Mouse (Mus musculus): ENCODE results near the gene Tbc1d16. TPM values are rescaled to one million over a fixed set of nuclear protein-coding genes. Genes with fewer than 3 reads are reported as not detected.

The Tbc1d16 gene
- polyA plus RNA-seq, 1 experiment from 2014 or later = 22.5 TPM

DNA sequence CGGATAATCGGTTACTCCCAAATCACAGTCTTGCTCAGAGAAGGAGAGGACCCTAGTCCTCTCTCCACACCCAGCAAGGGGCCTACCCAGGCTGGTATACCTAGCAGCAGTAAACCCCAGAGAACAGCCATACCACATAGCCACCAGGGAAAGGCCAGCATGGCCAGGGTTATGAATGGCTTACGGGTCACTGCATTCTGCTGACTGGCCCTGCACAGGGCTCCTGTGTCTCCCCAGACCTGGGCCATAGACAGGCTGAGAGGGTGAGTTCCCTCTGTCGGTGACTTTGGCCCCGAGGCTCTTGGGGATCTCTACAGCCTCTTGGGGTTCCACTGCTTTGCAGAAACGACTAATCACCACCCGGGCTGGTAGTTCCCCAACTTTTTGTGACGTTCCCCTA is 50.0 kb downstream of the Tbc1d16 start:
- WGBS = 80% methylated on average over 8 of the region's 8 CpGs
- Histone ChIP-seq H3K4me3 (no peak overlapping the region), H3K27ac (peak overlapping the region; percentile 3; the same call in 1 of the 2 replicates), H3K27me3 (ENCODE audit: poor library complexity, severe bottlenecking) (no peaks in the 10 kb centered on the region), H3K9me3 (no peaks in the 10 kb centered on the region), H3K36me3 (replicated peaks) (peaks cover 61% of the 10 kb centered on the region), H3K4me1 (peaks cover 51% of the 10 kb centered on the region)
- DNase-seq (ENCODE audit: extremely low spot score, low spot score) = no peak

GRCm38 (mm10) chr11:119176389-119177179 is 51.7 kb downstream of the Tbc1d16 start:
- H3K4me3 ChIP-seq = no peak overlapping the region
- no peaks in the 10 kb centered on the region for H3K9me3 ChIP-seq
- H3K27me3 ChIP-seq (ENCODE audit: poor library complexity, severe bottlenecking) = no peaks in the 10 kb centered on the region
- peak overlapping the region; percentile 27 for H3K27ac ChIP-seq
- 84% methylated on average over 27 of the region's 27 CpGs for WGBS
- H3K36me3 ChIP-seq (replicated peaks) = peaks cover 64% of the 10 kb centered on the region
- DNase-seq (ENCODE audit: extremely low spot score, low spot score) = no peak
- peaks cover 54% of the 10 kb centered on the region for H3K4me1 ChIP-seq

GRCm38 (mm10) chr11:119171588-119171987 is 56.7 kb downstream of the Tbc1d16 start:
- H3K36me3 ChIP-seq (replicated peaks) = peaks cover 41% of the 10 kb centered on the region
- peaks cover 21% of the 10 kb centered on the region for H3K4me1 ChIP-seq
- no peak overlapping the region for H3K4me3 ChIP-seq
- 89% methylated on average over 7 of the region's 7 CpGs for WGBS
- H3K9me3 ChIP-seq = no peaks in the 10 kb centered on the region
- H3K27me3 ChIP-seq (ENCODE audit: poor library complexity, severe bottlenecking) = no peaks in the 10 kb centered on the region
- H3K27ac ChIP-seq = no peak overlapping the region
- no peak for DNase-seq (ENCODE audit: extremely low spot score, low spot score)

- peaks cover 23% of the 10 kb centered on the region for H3K36me3 ChIP-seq (replicated peaks)
- peaks cover 30% of the 10 kb centered on the region for H3K4me1 ChIP-seq
- no peak for DNase-seq (ENCODE audit: extremely low spot score, low spot score)
- WGBS = 88% methylated on average over 1 of the region's 1 CpGs
- no peak overlapping the region for H3K27ac ChIP-seq
- no peak overlapping the region for H3K4me3 ChIP-seq
- H3K9me3 ChIP-seq = no peaks in the 10 kb centered on the region
- H3K27me3 ChIP-seq (ENCODE audit: poor library complexity, severe bottlenecking) = no peaks in the 10 kb centered on the region
Measured at GRCm38 (mm10) chr11:119168851-119169250, 59.4 kb downstream of the Tbc1d16 start.

GRCm38 (mm10) chr11:119165995-119166394 is 62.3 kb downstream of the Tbc1d16 start:
- Histone ChIP-seq H3K9me3 (no peaks in the 10 kb centered on the region), H3K36me3 (replicated peaks) (peaks cover 10% of the 10 kb centered on the region), H3K4me3 (no peak overlapping the region), H3K27ac (no peak overlapping the region), H3K27me3 (ENCODE audit: poor library complexity, severe bottlenecking) (no peaks in the 10 kb centered on the region), H3K4me1 (peaks cover 20% of the 10 kb centered on the region)
- no peak for DNase-seq (ENCODE audit: extremely low spot score, low spot score)
- WGBS = 92% methylated on average over 10 of the region's 10 CpGs

DNA sequence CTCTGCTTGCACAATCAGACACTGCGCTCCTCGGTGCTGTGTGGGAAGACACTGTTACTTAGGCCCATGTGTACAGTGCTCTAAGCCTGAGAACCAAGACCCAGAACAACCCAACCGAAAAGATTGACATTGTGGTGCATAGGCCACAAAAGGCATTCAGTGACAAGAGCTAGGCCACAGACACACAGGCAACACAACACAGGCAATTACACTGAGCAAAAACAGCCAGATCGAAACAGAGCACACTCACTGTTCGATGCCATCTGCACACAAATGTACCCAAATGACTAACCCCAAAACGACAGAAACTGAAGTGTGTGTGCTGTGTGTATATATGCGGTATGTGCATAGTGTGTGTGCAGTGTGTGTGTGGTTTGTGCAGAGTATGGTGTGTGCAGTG is 63.9 kb downstream of the Tbc1d16 start:
- WGBS = 91% methylated on average over 7 of the region's 7 CpGs
- peak overlapping the region; percentile 48; the same call in 1 of the 2 replicates for H3K27ac ChIP-seq

GRCm38 (mm10) chr11:119163734-119163992 is 64.6 kb downstream of the Tbc1d16 start:
- no peak for DNase-seq (ENCODE audit: extremely low spot score, low spot score)
- H3K9me3 ChIP-seq = no peaks in the 10 kb centered on the region
- 92% methylated on average over 7 of the region's 7 CpGs for WGBS
- peaks cover 38% of the 10 kb centered on the region for H3K4me1 ChIP-seq
- no peak overlapping the region for H3K4me3 ChIP-seq
- H3K27me3 ChIP-seq (ENCODE audit: poor library complexity, severe bottlenecking) = peaks cover 12% of the 10 kb centered on the region
- peaks cover 10% of the 10 kb centered on the region for H3K36me3 ChIP-seq (replicated peaks)
- H3K27ac ChIP-seq = no peak overlapping the region

More for the DNA sequence above, 63.9 kb downstream of the Tbc1d16 start:
- no peak overlapping the region for H3K4me3 ChIP-seq
- peaks cover 10% of the 10 kb centered on the region for H3K36me3 ChIP-seq (replicated peaks)
- H3K9me3 ChIP-seq = no peaks in the 10 kb centered on the region
- peaks cover 31% of the 10 kb centered on the region for H3K4me1 ChIP-seq
- peaks cover 5% of the 10 kb centered on the region; the same call in 1 of the 2 replicates for H3K27me3 ChIP-seq (ENCODE audit: poor library complexity, severe bottlenecking)
- DNase-seq (ENCODE audit: extremely low spot score, low spot score) = no peak

GRCm38 (mm10) chr11:119162959-119163733 is 65.2 kb downstream of the Tbc1d16 start:
- H3K27ac ChIP-seq = no peak overlapping the region
- peaks cover 5% of the 10 kb centered on the region; the same call in 1 of the 2 replicates for H3K36me3 ChIP-seq (replicated peaks)
- H3K4me1 ChIP-seq = peaks cover 43% of the 10 kb centered on the region
- no peak overlapping the region for H3K4me3 ChIP-seq
- WGBS = 90% methylated on average over 22 of the region's 22 CpGs
- no peaks in the 10 kb centered on the region for H3K9me3 ChIP-seq
- no peak for DNase-seq (ENCODE audit: extremely low spot score, low spot score)
- peaks cover 17% of the 10 kb centered on the region for H3K27me3 ChIP-seq (ENCODE audit: poor library complexity, severe bottlenecking)

DNA sequence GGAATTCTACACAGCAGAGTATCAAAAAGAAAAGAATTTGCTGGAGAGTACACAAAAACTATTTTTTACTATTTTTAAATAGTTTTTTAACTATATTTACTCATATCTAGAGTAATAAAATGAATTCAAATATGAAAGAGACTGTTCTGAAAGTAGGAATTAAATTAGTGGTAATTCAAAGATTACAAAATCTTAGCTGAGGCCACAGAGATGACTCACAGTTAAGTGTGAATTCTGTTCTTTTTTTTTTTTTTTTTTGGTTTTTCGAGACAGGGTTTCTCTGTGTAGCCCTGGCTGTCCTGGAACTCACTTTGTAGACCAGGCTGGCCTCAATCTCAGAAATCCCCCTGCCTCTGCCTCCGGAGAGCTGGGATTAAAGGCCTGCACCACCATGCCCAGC is 66.6 kb downstream of the Tbc1d16 start:
- Histone ChIP-seq H3K27ac (no peak overlapping the region), H3K9me3 (no peaks in the 10 kb centered on the region), H3K27me3 (ENCODE audit: poor library complexity, severe bottlenecking) (peaks cover 32% of the 10 kb centered on the region), H3K4me3 (no peak overlapping the region), H3K4me1 (peaks cover 58% of the 10 kb centered on the region), H3K36me3 (replicated peaks) (peaks cover 3% of the 10 kb centered on the region; the same call in 1 of the 2 replicates)
- no peak for DNase-seq (ENCODE audit: extremely low spot score, low spot score)
- 86% methylated on average over 2 of the region's 2 CpGs for WGBS

GRCm38 (mm10) chr11:119160050-119160449 is 68.2 kb downstream of the Tbc1d16 start:
- no peak overlapping the region for H3K4me3 ChIP-seq
- WGBS = 92% methylated on average over 5 of the region's 5 CpGs
- 0 out of 2 replicates have a peak overlapping the region, but pooled peaks have one; percentile 37 for H3K27ac ChIP-seq
- H3K4me1 ChIP-seq = peaks cover 66% of the 10 kb centered on the region
- DNase-seq (ENCODE audit: extremely low spot score, low spot score) = no peak
- H3K9me3 ChIP-seq = no peaks in the 10 kb centered on the region
- H3K27me3 ChIP-seq (ENCODE audit: poor library complexity, severe bottlenecking) = peaks cover 48% of the 10 kb centered on the region
- peaks cover 10% of the 10 kb centered on the region for H3K36me3 ChIP-seq (replicated peaks)

DNA sequence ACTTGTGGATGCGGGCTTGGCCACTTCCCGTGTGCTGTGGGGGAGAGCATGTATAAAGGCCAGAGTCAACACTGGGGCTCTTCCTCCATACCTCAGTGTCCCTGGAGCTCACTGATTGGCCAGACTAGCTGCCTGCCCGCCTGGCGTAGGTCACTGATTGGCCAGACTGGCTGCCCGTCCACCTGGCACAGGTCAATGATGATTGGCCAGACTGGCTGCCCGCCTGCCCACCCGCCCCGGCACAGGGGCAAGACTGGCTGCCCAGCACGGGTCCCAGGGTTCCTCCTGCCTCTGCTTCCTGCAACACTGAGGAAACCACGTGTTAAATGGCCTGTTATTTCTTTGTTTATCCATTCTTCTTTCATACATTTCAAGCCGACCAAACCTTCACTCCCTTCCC is 68.8 kb downstream of the Tbc1d16 start:
- peaks cover 53% of the 10 kb centered on the region for H3K27me3 ChIP-seq (ENCODE audit: poor library complexity, severe bottlenecking)
- H3K27ac ChIP-seq = 0 out of 2 replicates have a peak overlapping the region, but pooled peaks have one; percentile 37
- H3K36me3 ChIP-seq (replicated peaks) = peaks cover 15% of the 10 kb centered on the region
- H3K9me3 ChIP-seq = no peaks in the 10 kb centered on the region
- peak; percentile 56 for DNase-seq (ENCODE audit: extremely low spot score, low spot score)
- peaks cover 64% of the 10 kb centered on the region for H3K4me1 ChIP-seq
- H3K4me3 ChIP-seq = peak overlapping the region; percentile 11; the same call in 1 of the 2 replicates
- WGBS = 39% methylated on average over 11 of the region's 11 CpGs

- peaks cover 34% of the 10 kb centered on the region for H3K36me3 ChIP-seq (replicated peaks)
- no peaks in the 10 kb centered on the region for H3K9me3 ChIP-seq
- peaks cover 55% of the 10 kb centered on the region for H3K27me3 ChIP-seq (ENCODE audit: poor library complexity, severe bottlenecking)
- peaks cover 63% of the 10 kb centered on the region for H3K4me1 ChIP-seq
- H3K4me3 ChIP-seq = peak overlapping the region; percentile 39
- no peak for DNase-seq (ENCODE audit: extremely low spot score, low spot score)
- 15% methylated on average over 20 of the region's 20 CpGs for WGBS
- peak overlapping the region; percentile 85 for H3K27ac ChIP-seq
Measured at GRCm38 (mm10) chr11:119157377-119158189, 70.7 kb downstream of the Tbc1d16 start.
